Mouse (Mus musculus): ENCODE results near the gene Zfp975. TPM values are rescaled to one million over a fixed set of nuclear protein-coding genes. Genes with fewer than 3 reads are reported as not detected.

Gene Zfp975
- polyA plus RNA-seq, 1 experiment from 2014 or later = 3.4 TPM

Other genes starting within 250 kb of the Zfp975 start
- gene 4933421I07Rik, start 244.6 kb downstream of the Zfp975 start, polyA plus RNA-seq (2016; fragmentation: Nextera tagmentation; extraction: Ambion mirVana) = not detected in 2 replicates
- gene Zfp141, start 187.0 kb downstream of the Zfp975 start, polyA plus RNA-seq (2016; fragmentation: Nextera tagmentation; extraction: Ambion mirVana) = 5.2 and 6.8 TPM in 2 replicates
- gene Gm21028, start 114.2 kb downstream of the Zfp975 start, polyA plus RNA-seq (2016; fragmentation: Nextera tagmentation; extraction: Ambion mirVana) = not detected in 2 replicates
- gene Zfp977, start 100.2 kb downstream of the Zfp975 start, polyA plus RNA-seq (2016; fragmentation: Nextera tagmentation; extraction: Ambion mirVana) = 0.36 and 0.57 TPM in 2 replicates
- 2.2 TPM in 2 replicates for gene Zfp976, start 50.2 kb downstream of the Zfp975 start, polyA plus RNA-seq (2016; fragmentation: Nextera tagmentation; extraction: Ambion mirVana)
- gene Gm17067, start 34.3 kb upstream of the Zfp975 start, polyA plus RNA-seq (2016; fragmentation: Nextera tagmentation; extraction: Ambion mirVana) = 0.04 TPM in 1 of 2 replicates, not detected in the other
- gene Vmn2r62, start 100.8 kb upstream of the Zfp975 start, polyA plus RNA-seq (2016; fragmentation: Nextera tagmentation; extraction: Ambion mirVana) = not detected in 2 replicates
- gene Gm2381, start 174.5 kb upstream of the Zfp975 start, polyA plus RNA-seq (2016; fragmentation: Nextera tagmentation; extraction: Ambion mirVana) = not detected in 2 replicates
- not detected in 2 replicates for gene Vmn2r63, start 241.1 kb upstream of the Zfp975 start, polyA plus RNA-seq (2016; fragmentation: Nextera tagmentation; extraction: Ambion mirVana)

All from liver, embryonic 12.5 days (tissue).